Mouse (Mus musculus) brain, adult 2 months (tissue): ENCODE data around the gene Lin28a.

Source experiments
- DNase-seq: peaks from one replicate; pipeline ENCODE4 v3.0.0; 2011; ENCODE audit warnings: low read depth, low spot score

Gene Lin28a

DNA sequence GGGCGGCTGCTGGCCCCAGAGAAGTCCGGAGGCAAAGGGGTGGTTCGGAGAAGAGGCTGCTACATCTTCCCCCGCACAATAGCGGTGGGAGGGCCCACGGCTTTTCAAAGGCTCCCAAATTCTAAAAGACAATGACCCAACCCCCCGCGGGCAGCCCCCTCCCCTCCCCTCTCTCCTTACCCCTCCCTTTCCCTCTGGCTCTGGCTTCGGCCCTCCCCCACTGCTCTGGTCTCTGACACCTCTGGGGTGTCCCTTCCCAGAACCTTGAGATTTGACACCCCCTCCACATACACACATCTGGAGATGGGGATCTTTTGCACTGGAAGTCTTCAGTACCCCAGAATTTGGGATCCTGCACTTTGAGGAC, at the start of gene Lin28a:
TSS of gene Lin28a (minus strand) at position 63 of the 367 bp plus-strand sequence.
- no peak for DNase-seq

DNA sequence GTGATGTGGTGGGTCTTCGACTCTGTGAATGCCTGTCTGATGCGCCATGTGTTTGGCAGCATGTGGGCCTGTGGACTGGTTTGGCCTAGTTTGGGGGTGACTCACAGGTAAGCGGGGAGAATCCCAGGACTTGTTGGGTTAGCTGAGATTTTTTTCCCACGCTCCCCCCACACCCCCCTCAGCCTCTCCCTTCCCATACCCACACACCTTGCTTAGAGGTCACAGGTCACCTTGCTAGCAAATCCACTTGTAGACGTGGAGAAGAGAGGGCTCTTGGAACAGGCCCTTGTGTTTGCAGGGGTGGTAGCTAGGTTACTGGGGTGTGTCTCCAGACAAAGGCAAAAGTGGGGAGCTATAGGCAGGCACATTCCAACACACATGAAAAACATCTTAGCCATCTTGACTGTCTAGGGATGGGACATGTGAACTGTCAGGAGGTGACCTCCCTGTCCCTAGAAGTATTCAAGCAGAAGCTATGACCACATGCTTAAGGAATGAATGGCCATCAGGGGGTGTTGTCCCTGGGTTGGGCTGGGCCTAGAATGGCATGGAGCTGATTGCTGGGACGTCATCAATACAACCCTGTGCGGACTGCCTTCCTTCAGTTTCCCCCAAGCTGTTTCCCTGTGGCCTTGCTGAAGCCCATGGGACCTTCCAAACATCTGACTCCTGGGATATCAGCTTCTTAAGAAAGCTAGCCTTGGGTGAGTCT, 49.3 kb upstream of the Lin28a start:
- peak; percentile 22 for DNase-seq

DNA sequence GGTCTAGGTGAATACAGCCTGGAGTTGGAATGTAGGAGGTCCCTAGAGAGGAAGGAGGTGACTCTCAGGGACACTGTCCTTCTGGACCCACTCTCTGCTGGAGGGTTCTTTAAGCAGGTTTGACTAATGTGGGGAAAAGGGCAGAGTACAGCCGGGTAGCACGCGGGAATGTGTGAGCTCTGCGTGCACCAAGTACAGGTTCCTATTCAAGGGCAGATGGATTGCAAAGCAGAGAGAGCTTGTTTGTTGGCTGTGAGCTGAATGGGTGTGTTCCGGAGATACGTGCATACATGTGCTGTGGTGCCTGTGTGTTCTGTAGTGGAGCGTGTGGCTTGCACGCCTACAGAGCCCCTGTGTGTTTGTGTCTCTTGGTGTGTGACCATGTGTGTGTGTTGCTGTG, 48.7 kb upstream of the Lin28a start:
- no peak for DNase-seq

DNA sequence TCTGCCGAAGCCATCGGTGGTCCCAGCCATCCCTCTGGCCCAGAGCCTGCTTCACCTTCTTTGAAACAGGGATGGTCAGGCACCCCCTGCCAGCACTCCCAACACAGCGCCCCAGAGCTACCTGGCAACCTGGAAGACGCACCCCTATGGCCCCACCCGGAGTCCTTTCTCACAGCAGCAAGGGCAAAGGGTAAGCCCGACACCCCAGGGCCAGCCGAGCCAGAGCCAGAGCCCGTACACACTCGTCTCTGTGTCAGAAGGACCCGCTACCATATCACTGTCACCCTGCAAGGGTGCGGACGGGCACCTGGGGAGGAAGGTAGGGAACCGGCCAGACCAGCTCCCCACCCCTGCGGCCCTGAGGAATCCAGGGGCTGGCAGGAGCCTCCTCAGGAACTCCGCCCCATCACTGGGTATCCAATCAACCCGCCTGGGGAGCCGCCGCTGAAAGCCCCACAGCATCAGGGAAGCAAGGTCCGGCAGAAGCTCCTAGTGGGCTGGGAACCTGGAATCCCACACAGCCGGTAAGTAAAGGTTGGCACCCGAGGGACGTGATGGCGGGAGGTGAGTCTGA, 46.9 kb upstream of the Lin28a start:
- no peak for DNase-seq

DNA sequence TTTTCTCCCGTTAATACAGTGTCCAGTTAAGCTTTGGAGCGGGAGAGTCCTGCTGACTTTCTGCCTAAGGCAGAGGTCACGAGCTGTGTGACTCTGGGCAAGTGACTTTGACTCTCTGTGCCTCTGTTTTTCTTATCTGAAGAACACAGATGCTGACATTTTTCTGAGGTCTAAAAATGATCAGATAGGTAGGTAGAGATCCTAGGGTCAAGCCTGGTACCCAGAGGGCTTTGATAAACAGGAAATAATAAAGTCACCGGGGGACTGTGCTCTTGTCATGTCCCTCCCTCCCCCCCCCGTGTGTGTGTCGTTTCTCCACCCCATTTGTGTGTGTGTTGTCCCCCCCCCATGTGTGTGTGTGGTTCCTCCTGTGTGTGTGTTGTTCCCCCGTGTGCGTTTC, 43.9 kb upstream of the Lin28a start:
- DNase-seq, result no peak

DNA sequence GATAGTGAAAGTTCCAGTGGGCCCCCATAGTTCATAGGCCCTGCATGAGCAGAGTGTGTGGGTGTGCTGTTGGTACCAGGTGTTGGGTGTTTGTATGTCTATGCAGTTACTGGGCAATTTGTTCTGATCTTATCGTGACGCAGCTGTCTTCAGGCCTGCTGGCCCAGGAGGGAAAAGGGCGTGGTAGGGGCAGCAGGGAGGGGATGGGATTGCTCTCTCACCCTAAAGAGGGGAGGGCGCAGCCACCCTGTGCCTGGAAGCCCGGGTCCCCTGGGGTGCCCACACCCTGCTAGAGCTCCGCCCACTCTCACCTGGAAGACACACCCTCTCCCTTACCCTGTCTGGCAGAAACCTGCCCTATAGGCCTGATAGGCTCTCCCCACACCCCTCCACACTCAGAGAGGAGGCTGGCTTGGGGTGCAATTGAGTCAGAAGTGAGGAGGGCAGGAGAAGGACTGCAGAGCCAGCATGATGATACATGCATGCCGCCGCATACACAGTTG, 43.4 kb upstream of the Lin28a start:
- DNase-seq, result no peak

DNA sequence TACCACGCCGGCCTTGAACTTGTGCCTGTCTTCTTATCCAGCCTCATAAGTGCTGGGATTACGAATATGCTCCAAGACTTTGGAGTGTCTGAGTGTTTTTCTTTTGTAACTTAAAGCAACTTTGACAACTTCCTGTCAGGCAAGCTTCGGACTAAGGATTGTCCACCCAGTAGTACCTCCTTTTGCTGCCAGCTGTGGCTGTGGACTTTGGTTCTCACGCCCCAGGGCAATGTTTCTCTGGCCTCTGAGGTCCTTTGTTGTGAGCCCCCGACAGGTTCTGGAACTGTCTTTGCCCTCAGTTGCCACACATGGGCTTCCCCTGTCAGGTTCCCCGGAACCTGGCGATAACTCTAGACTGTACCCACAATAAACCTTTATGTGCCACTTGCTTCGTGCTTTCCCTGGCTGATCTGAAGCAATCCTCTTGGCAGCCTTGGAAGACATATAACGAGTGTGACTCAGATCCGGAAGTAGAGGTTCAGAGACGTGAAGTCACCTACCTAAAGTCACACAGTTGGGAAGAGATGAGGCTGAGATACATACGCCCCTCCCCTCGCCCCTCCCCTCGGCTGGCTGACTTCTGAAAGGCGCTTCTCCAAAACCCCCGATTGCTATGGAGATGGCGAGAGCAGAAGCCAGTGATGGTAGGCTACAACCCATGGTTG, 42.7 kb upstream of the Lin28a start:
- DNase-seq, result peak; percentile 42

DNA sequence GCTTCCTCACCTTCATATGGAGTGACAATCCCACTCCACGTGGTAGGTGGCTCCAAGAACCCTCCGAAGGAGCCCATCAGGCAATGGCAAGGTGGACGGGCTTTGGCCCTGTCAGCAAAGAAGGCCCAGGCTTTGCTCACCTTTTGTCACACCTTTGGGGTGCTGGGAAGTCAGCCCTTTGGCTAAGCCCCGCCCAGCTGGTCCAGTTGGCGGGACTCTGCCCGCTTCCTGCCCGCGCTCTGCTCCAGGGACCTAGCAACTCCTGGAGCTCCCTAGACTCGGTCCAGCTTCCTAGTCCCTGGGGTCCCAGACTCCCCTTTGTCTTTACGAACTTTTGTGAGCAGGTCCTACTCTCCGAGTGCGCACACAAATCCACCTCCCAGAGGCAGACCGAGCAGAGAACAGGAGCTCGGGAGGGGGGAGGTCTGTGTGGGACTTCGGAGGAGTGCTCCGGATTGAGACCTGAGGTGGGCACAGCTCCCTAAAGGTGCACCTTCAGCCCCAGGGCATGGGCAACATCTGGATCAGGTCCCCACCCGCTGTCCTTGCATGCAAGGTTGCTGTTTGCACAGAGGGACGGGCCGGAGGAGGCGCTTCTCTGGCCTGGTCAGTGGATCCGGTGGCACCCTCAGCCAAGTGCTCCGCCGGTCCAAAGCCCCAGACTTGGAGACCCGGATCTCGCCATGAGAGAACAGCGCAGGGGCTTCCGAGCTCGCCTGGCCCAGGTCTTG, 41.7 kb upstream of the Lin28a start, which contains the start of gene Crybg2:
TSS of gene Crybg2 (plus strand) at position 681 of the 731 bp plus-strand sequence.
- no peak for DNase-seq

DNA sequence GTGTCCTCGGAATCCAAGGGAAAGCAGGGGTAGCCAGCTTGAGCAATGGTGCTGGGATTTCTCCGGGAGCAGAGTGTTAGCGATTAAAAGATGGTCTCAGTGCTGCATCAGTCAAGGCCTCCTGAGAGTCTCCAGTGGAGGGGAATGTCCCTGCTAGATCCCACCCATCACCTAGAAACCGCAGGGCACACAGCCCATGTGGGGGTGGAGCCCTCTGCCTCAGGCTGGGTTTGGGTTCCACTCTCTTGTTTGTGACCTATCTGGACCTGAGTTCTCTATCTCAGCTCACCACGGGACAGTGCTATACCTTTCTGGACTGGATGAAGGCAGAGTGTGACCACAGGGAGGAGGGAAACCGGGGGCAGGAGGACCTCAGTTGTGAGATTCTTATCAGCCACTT, 40.3 kb upstream of the Lin28a start:
- no peak for DNase-seq

DNA sequence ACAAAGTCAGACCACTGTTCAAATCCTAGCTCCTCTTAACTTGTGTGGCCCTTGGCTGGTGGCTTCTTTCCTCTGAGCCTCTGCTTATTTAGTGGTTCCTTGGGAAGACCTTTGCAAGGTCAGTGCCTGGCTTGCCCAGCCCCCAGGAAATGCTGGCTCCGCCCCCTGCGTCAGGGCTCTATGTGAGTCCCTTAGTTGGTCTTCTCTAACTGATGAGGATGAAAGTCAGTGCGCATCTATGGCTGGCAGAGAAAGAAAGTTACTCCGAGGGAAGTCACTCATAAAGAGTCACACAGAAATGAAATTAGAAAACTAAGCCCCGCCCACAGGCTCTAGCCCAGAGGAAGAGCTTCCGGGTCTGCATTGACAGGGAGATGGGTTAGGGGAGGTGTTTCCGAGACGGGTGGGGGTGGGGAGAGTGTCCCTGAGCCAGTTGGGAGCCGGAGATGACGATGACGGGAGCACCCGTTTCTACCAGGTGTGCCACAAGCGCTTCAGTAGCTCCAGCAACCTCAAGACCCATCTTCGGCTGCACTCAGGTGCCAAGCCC, 39.6 kb upstream of the Lin28a start:
- DNase-seq, result no peak

DNA sequence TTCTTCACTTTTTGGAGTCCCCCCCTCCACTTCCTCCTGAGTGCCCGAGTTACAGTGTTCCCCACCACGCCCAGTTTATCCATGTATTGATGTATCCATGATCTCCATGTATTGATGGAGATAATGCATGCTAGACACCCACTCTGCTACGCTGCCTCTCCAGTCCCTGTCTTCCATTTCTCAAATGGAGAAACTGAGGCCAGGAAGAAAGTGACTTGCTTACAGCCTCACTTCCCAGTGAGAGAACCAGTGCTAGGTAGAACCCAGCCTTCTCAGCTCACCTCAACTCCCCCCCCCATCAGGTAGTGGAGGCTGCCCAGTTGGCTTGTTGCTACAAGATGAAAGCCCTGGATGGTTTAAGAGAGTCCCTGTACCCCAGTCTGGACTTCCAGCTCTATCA, 34.9 kb upstream of the Lin28a start, which contains the start of gene Zfp683:
TSS of gene Zfp683 (plus strand) at position 301 of the 400 bp plus-strand sequence.
- DNase-seq, result no peak

DNA sequence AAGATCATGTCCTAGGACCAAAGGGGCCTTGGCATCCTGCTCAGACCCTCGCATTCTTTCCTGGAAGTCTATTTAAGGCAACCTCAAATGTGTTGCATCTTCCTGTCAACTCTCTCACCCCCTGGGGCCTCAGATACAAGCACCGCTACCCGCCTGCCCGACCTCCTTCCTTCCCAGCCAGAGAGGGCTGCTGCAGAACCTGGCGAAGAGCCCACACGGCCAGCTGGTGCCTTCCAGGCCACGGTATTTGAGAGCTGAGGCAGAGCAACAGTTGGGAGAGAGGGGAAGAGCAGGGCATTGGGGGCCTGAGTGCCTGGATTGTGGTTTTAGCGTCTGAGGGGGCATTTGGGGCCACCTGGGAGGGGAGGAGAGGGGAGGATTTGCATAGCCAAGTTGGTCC, 33.9 kb upstream of the Lin28a start:
- peak; percentile 83 for DNase-seq

DNA sequence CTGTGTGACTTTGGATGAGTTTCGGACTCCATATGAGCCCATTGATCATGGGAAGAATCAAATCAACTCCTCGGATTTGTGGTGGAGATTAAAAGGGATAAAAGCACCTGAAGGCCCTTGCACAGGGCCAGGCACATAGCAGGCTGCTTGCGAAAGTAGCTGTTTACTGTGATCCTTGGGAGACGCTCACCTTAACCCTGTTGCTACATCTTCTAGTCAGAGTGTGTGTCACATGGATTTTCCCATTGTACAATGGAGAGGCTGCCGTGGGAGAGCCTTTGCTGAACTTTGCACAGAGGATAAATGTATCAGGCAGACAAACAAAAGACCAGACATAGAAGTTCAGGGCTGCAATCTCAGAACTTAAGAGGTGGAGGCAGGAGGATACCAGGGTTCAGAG, 33.3 kb upstream of the Lin28a start:
- DNase-seq, result no peak

DNA sequence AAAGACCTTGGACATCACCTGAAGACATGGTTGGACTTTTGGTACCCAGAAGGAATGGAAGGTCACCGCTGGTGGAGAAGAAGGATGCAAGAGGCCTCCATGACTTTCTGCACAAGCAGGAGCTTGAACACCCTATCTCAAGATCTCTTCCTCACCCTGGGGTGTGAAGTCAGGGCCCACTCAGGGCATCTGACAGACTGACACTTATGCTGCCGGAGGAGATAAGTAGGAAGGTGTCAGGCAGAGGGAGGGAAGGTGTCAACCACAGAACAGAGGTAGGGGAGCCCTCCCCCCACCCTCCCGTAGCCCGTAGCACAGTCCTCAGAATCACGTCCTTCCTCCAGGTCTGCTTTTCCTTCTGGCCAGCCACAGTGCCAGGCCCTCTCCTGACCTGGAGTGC, 29.0 kb upstream of the Lin28a start:
- DNase-seq, result no peak

DNA sequence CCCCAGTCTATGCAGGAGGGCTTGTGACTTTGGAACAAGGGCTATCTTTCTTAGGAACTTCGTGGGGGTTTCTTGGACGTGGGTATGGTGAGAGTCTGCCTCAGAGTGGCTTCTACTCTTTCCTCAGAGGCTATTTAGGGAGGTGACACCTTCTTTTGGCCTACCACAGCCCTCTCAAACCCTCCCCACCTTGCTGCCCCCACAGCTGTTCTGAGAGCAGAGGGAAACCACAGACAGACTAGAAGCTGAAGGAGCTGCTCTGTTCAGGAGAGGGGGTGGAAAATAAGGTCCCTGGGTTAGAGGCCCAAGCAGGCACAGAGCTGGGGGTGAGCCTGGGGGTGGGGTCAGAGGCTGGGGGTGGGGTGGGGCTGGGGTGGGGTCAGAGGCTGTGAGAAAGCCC, 24.4 kb upstream of the Lin28a start:
- DNase-seq, result no peak

DNA sequence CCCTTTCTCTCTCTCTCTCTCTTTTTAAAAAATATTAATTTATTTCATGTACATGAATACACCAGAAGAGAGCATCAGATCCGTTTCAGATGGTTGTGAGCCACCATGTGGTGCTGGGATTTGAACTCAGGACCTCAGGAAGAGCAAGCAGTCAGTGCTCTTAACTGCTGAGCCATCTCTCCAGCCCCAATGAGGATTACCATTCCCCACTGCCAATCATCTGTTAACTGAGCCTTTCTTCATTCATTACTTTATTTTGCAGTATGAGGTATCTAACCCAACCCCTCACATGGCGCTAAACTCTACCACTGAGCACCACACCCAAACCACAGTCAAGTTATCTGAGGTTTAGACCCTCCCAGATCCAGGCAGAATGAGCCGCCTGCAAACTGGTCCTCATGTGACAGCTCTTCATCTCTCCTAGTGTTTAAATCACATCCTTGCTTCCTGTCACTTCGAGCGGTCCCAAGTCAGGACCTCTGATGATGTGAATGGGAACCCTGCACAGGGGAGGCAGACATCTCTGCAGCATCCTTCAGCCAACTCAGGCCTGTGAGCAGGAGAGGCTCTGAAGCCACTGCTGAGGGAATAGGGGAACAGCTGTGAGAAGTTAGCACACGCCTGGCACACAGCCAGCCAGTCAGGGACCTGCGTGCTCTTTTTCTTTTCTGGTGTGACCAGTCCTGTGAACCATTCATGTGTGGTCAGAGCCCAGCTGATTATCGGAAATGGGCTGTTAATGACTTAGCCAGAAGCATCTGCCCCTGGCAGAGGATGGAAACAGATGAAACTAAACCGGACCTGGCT, 22.9 kb upstream of the Lin28a start:
- peak; percentile 35 for DNase-seq

DNA sequence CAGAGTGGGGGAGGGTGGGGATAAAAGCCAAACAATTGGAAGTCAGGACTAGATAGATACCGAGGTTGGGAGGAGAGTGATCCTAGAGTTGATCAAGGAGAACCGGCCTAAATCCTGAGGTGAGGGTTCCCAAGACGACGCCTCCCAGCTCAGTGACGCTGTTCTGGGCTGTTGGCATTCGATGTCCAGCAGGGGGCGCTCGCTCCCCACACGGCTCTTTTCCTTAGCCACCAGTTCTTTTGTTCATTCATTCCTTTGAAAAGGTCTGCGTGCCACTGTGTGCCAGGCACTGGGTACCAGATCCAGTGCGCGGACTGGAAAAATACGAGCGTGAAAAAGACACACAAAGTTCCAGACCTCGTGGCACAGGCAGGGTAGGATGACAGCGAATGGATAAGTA, 17.3 kb upstream of the Lin28a start:
- DNase-seq, result peak; percentile 89

DNA sequence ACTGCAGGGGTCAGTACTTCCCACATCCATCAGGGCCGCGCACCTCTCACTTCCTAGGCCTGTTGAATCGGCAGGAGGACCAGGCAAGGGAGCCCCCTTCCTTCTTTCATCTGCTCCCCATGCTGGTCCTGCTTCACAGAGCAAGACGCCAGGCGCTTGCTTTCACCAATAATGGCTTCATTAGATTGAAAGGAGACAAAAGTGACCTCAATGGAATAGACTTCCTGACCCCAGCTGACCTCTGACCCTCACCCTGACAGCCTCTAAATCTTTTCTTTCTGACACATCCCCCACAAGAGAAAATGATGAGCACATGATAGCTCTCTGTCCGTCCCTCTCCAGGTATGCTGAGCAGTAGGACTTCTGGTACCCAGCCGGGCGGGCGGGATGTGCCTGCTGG, 7.2 kb upstream of the Lin28a start:
- DNase-seq, result no peak

DNA sequence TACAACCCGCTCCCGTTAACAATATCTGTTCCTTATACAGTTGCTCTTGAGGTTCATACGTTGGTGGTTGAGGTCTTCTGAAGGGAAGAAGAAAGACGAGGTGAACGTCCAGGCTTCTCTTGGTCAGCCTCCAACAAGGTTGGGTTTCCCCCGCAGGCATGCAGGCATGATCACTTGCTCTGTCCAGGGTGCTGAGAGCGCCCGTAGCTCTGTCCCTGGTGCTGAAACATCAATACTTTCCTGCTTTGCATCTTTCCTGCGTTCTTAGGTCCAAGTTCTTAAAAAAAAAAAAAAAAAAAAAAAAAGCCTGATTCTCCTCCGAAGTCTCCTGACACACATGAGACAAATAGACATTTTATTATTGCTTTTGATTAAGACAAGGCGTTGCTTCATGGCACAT, 2.0 kb upstream of the Lin28a start:
- DNase-seq, result peak; percentile 20

DNA sequence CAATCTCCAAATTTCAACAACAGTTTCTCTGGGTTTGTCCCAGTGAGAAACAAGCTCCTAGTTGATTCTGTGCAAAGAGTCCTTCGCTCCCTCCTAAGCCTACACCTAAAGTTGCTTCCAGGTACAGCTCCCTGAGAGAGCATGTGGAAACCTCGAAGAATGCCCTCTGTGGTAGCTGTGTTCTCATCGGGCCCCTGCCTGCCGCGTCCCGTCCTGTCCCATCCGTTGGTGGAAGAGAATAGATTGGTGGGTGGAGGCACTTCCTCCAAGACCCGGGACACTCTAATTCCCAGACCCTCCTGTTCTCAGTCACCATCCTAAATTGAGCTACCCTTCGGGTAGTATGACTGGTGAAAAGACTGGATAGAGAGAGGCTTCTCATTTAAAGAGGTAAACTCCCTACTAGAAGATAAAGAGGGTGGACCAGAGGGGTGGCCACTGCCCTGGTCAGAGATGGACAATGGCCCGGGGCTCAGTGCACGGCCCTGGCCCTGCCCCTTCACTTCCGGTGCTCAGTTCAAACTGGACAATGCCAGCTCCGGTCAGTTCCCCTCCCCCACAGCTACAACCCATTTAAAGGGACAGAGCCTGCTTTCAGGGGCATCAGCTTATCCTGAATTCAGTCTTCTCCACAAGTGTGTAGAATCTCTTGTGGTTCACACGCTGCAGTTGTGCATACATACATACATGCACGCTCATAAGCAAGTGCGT, 1.2 kb upstream of the Lin28a start:
- peak; percentile 75 for DNase-seq
